ENCODE assay signal across 12 mouse cellular contexts in genomic region chr9:68956210-68956874, GRCm38 (mm10).
DNase-seq lines count a peak whose midpoint lies in the region; ATAC-seq and TF ChIP-seq lines count a peak whose summit lies in the region.
"Had no signal": no experiment of that assay in that cellular context is flagged by ENCODE, and none has a peak within 500 bp of the region (broad histone marks: within the 10 kb centered on the region; RNA-seq: fewer than 3 reads in every experiment).

No protein-coding gene starts in this region.

- WGBS in lung, adult 2 months, result 34% methylated on average over 12 of the region's 12 CpGs
- WGBS in stomach, postnatal 0 days, result 36% methylated on average over 12 of the region's 12 CpGs

- DNase-seq in lung, adult 18-20 months, result peak; percentile 10 to 28
- DNase-seq in lung, adult 2 months, result no peak
- peak; percentile 25 to 49 for DNase-seq in kidney, postnatal 4 days
- peak; percentile 25 for DNase-seq in stomach, postnatal 0 days (ENCODE audit: low spot score)
- DNase-seq in layer of hippocampus, adult 9-10 months (ENCODE audit: low spot score), result no peak
- no peak for DNase-seq in yolk sac, embryonic 10.5 days (ENCODE audit: low spot score)
- DNase-seq in frontal cortex, postnatal 10 days (ENCODE audit: low spot score in 2 of 2), result no peak

- no peaks in the 10 kb centered on the region for H3K27me3 ChIP-seq in stomach, postnatal 0 days (ENCODE audit: control insufficient read depth, insufficient read depth, low read length)
- H3K27me3 ChIP-seq: liver, embryonic 15.5 days had no signal

- no peak overlapping the region for H3K4me3 ChIP-seq in lung, adult 2 months (replicated peaks; ENCODE audit: extremely low read depth, low read depth, low read length)
- H3K4me3 ChIP-seq in stomach, postnatal 0 days (ENCODE audit: low read depth, low read length), result no peak overlapping the region
- H3K4me3 ChIP-seq: erythroblast, embryonic 14.5 days; hindbrain, embryonic 15.5 days; liver, embryonic 15.5 days had no signal

- no peak overlapping the region for H3K9ac ChIP-seq in stomach, postnatal 0 days (ENCODE audit: low read length)
- H3K9ac ChIP-seq: hindbrain, embryonic 15.5 days; liver, embryonic 15.5 days had no signal

- H3K27ac ChIP-seq in stomach, postnatal 0 days (replicated peaks), result no peak overlapping the region
- H3K27ac ChIP-seq: hindbrain, embryonic 15.5 days; liver, embryonic 15.5 days had no signal

- no peak for TF ChIP-seq POLR2A in lung, adult 2 months (IDR thresholded peaks at IDR 0.05; ENCODE audit: borderline replicate concordance, extremely low read depth, low read depth, low read length)

- H3K4me2 ChIP-seq in stomach, postnatal 0 days (replicated peaks; ENCODE audit: low read depth), result no peak overlapping the region
- H3K4me2 ChIP-seq: hindbrain, embryonic 15.5 days; liver, embryonic 15.5 days had no signal

- TF ChIP-seq CTCF in lung, adult 2 months (IDR thresholded peaks at IDR 0.05; ENCODE audit: insufficient read depth, low read length), result no peak
- TF ChIP-seq CTCF in stomach, postnatal 0 days (IDR thresholded peaks at IDR 0.05; ENCODE audit: low read depth), result no peak

- no peaks in the 10 kb centered on the region; the same call in 1 of the 2 replicates for H3K4me1 ChIP-seq in lung, adult 2 months (ENCODE audit: control insufficient read depth, insufficient read depth, low read length)
- H3K4me1 ChIP-seq in stomach, postnatal 0 days (replicated peaks; ENCODE audit: control insufficient read depth, insufficient read depth), result no peaks in the 10 kb centered on the region; the same call in 1 of the 2 replicates

- no peak for TF ChIP-seq EP300 in stomach, postnatal 0 days (optimal IDR thresholded peaks at IDR 0.05)

- H3K9me3 ChIP-seq in stomach, postnatal 0 days (ENCODE audit: control insufficient read depth, low read length), result no peaks in the 10 kb centered on the region
- H3K9me3 ChIP-seq: hindbrain, embryonic 15.5 days; liver, embryonic 15.5 days had no signal

- no peaks in the 10 kb centered on the region; the same call in 1 of the 2 replicates for H3K36me3 ChIP-seq in stomach, postnatal 0 days (ENCODE audit: control insufficient read depth, insufficient read depth, low read length)
- H3K36me3 ChIP-seq: G1E; hindbrain, embryonic 15.5 days; liver, embryonic 15.5 days had no signal

- ATAC-seq in granulocyte monocyte progenitor cell, adult 5-6 weeks (replicated peaks; ENCODE audit: poor library complexity, severe bottlenecking), result peak; percentile 84
- 0 out of 2 replicates have a peak, but pooled peaks have one; percentile 53 for ATAC-seq in stomach, postnatal 0 days (ENCODE audit: low FRiP score, low TSS enrichment)

Comparison
In these comparisons a context has a peak if more than half of its experiments do, and no peak if none do; other contexts are left out.
1. DNase-seq: peak in lung, adult 18-20 months (2 of 2), kidney, postnatal 4 days (2 of 2) and stomach, postnatal 0 days (single experiment); none in lung, adult 2 months (single experiment), layer of hippocampus, adult 9-10 months (single experiment), yolk sac, embryonic 10.5 days (single experiment) and frontal cortex, postnatal 10 days (0 of 2).